Mouse (Mus musculus): ENCODE data around the gene Wwox. TPM values are rescaled to one million over a fixed set of nuclear protein-coding genes. Genes with fewer than 3 reads are reported as not detected.

Wwox gene
- polyA plus RNA-seq, 1 experiment from 2014 or later, result 9.0 TPM

DNA sequence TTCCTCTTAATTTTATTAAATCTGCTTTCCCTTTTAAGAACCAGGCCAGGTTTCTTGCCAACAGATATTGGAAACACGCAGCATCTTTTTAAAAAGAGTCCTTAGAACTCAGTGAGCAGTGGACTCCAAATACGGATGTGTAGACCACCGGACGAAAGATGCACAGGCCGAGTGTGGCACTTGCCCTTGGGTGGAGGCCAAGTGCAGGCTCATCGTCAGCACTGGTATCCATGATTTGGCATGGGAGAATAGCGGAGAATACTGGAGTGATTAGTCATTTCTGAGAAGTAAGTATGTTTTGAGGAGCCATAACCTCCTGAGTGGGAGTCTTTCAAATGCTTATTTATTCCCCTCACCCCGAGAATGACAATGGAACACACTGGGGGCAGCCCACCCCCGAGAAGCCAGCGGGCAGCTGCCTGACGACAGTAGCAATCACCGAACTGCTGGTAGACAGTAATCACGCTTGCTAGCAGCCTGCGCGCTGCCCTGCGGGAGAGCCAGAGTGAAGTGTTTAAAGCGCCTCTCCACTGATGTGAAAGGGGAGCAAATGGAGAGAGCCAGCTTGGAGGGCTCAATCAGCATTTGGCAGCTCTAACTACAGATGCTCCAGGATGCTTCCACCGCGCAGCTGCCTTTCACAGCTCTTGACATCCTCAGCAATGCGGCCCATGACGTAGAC, 29.2 kb downstream of the Wwox start:
- Histone ChIP-seq H3K9ac (no peak overlapping the region), H3K9me3 (no peaks in the 10 kb centered on the region), H3K27ac (replicated peaks) (no peak overlapping the region), H3K4me3 (no peak overlapping the region), H3K36me3 (peaks cover 7% of the 10 kb centered on the region), H3K27me3 (replicated peaks) (no peaks in the 10 kb centered on the region), H3K4me1 (no peaks in the 10 kb centered on the region; the same call in 1 of the 2 replicates), H3K4me2 (no peak overlapping the region)
- WGBS, result 81% methylated on average over 21 of the region's 21 CpGs
- no peak for ATAC-seq (ENCODE audit: extremely low read depth, insufficient number of reproducible peaks, low FRiP score, low TSS enrichment)

DNA sequence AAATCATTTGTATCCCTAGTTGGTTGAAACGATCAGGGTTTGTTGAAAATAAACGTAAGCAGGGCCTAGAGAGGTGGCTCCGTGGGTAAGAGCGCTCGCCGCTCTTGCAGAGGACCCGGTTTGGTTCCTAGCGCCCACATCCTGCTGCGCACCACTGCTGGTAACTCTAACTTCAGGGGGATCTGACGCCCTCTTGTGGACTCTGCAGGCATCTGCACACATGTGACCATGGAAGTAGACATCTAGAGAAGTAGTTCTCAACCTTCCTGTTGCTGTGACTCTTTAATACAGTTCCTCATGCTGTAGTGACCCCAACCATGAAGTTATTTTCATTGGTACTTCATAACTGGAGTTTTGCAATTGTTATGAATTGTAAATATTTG, 29.7 kb downstream of the Wwox start:
- Histone ChIP-seq H3K9me3 (no peaks in the 10 kb centered on the region), H3K4me2 (no peak overlapping the region), H3K9ac (no peak overlapping the region), H3K27me3 (replicated peaks) (no peaks in the 10 kb centered on the region), H3K36me3 (peaks cover 7% of the 10 kb centered on the region), H3K4me3 (no peak overlapping the region), H3K4me1 (no peaks in the 10 kb centered on the region; the same call in 1 of the 2 replicates), H3K27ac (replicated peaks) (no peak overlapping the region)
- WGBS, result 91% methylated on average over 10 of the region's 10 CpGs
- no peak for ATAC-seq (ENCODE audit: extremely low read depth, insufficient number of reproducible peaks, low FRiP score, low TSS enrichment)

DNA sequence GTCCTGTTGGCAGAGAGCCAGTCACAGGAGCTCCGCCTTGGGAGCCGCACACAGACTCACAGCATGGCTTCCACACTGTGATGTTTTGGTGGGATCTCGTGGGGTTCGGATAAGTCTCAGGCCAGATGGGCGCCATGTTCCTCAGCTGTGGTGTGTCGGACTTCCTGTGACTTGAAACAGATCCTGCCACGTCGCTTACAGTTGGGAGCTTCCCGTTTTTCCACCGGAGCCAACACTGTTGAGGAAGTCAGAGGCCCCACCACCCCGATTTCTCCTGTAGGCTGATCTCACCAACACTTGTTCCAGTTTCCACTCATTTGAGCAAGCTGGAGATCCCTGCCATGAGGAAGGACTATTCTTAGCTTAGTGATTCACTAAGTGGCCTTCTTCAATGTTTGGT, 34.1 kb downstream of the Wwox start:
- no peak overlapping the region for H3K4me3 ChIP-seq
- H3K36me3 ChIP-seq, result peaks cover 7% of the 10 kb centered on the region
- H3K9me3 ChIP-seq, result no peaks in the 10 kb centered on the region
- H3K27me3 ChIP-seq (replicated peaks), result no peaks in the 10 kb centered on the region
- H3K4me2 ChIP-seq, result no peak overlapping the region
- H3K9ac ChIP-seq, result no peak overlapping the region
- H3K4me1 ChIP-seq, result peaks cover 5% of the 10 kb centered on the region; the same call in 1 of the 2 replicates
- H3K27ac ChIP-seq (replicated peaks), result no peak overlapping the region
- WGBS, result 79% methylated on average over 11 of the region's 11 CpGs
- no peak for ATAC-seq (ENCODE audit: extremely low read depth, insufficient number of reproducible peaks, low FRiP score, low TSS enrichment)

DNA sequence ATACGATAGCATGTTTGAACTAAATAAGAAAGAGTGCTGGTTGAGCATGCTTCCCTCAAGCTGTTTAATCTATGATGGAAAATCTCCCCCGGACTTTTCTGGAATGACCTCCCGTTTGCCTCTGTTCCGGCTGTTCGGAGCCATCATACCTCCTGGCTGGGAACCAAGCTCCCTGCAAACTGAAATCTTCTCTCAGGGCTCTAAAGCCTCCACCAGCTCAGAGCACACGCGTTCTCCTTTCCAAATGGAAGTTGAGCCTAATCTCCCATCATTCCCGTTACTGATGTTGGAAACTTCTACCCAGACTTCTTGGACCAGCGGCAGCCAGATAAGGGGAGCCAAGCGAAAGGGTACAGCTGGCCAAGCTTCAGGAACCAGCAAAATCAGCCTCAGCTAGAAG, 37.5 kb downstream of the Wwox start:
- Histone ChIP-seq H3K27me3 (replicated peaks) (no peaks in the 10 kb centered on the region; the same call in 1 of the 2 replicates), H3K4me3 (no peak overlapping the region), H3K9ac (no peak overlapping the region), H3K4me1 (peaks cover 5% of the 10 kb centered on the region; the same call in 1 of the 2 replicates), H3K9me3 (no peaks in the 10 kb centered on the region), H3K4me2 (no peak overlapping the region), H3K36me3 (no peaks in the 10 kb centered on the region), H3K27ac (replicated peaks) (no peak overlapping the region)
- ATAC-seq (ENCODE audit: extremely low read depth, insufficient number of reproducible peaks, low FRiP score, low TSS enrichment), result no peak
- 54% methylated on average over 10 of the region's 10 CpGs for WGBS

DNA sequence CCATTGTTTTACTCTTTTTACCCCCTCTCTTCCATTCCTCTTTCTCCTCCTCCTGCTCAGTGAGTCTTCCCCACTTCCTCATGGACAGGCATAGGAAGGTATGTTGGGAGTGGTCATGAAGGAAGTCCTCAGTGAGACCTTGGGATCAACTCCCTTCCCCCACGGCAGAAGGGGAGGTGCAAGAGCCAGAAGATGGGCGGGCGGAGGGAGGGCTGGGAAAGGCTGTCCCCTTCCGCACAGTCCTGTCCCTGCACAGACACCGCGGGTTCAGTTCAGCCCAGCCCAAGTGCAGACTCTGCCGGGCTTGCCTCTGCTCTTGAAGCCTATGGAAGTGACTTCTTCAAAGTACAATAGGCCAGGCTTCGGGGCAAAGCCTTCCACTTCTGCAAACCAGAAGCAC, 38.3 kb downstream of the Wwox start:
- H3K27me3 ChIP-seq (replicated peaks), result no peaks in the 10 kb centered on the region; the same call in 1 of the 2 replicates
- H3K9ac ChIP-seq, result no peak overlapping the region
- no peak overlapping the region for H3K4me2 ChIP-seq
- WGBS, result 57% methylated on average over 8 of the region's 8 CpGs
- H3K36me3 ChIP-seq, result no peaks in the 10 kb centered on the region
- no peak for ATAC-seq (ENCODE audit: extremely low read depth, insufficient number of reproducible peaks, low FRiP score, low TSS enrichment)
- H3K4me3 ChIP-seq, result no peak overlapping the region
- H3K9me3 ChIP-seq, result no peaks in the 10 kb centered on the region
- H3K4me1 ChIP-seq, result peaks cover 5% of the 10 kb centered on the region; the same call in 1 of the 2 replicates
- H3K27ac ChIP-seq (replicated peaks), result no peak overlapping the region

DNA sequence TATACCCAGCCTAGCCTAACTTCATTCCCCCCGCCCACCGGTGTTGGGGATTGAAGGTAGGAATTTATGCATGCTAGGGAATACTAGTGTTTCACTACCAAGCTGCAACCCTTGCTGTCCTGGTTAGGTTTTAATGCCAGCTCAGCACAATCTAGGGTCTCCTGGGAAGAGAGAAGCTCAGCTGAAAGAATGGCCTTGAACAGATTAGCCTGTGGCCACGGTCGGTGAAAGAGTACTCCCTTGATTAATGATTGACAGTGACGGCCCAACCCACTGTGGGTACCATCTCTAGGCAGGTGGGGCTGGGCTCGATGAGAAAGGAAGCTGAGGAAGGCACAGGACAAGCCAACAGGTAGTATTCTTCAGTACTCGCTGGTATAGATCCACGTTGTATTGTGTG, 40.3 kb downstream of the Wwox start:
- 74% methylated on average over 8 of the region's 8 CpGs for WGBS

DNA sequence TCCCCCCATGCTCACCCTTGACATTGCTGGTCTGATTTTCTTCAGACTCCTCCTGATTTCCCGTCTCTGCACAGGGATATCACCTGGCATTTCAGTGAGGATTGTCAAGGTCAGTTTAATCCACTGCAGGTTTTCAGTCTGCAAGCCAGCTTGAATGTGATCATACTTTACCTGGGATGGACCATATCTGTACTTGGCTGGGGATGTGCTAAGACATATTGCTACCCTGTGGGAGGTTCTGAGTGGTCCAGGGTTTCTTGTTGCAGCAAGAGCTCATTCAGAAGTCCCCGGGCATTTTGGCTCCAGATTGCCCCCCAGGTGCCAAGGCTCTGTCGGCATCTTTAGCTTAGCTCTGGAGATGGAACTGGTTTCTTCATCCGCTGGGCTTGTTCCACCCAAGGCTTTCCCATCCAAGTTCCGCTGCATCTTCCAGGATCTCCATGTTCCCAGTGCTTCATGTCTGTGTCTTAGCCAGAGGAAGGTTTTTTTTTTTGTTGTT, 52.3 kb downstream of the Wwox start:
- Histone ChIP-seq H3K27ac (replicated peaks) (no peak overlapping the region), H3K4me3 (no peak overlapping the region), H3K9ac (no peak overlapping the region), H3K27me3 (replicated peaks) (no peaks in the 10 kb centered on the region), H3K36me3 (no peaks in the 10 kb centered on the region), H3K4me1 (no peaks in the 10 kb centered on the region), H3K4me2 (no peak overlapping the region), H3K9me3 (no peaks in the 10 kb centered on the region)
- WGBS, result 76% methylated on average over 5 of the region's 5 CpGs
- no peak for ATAC-seq (ENCODE audit: extremely low read depth, insufficient number of reproducible peaks, low FRiP score, low TSS enrichment)

More for the DNA sequence above, 40.3 kb downstream of the Wwox start:
- Histone ChIP-seq H3K4me1 (peaks cover 15% of the 10 kb centered on the region), H3K27me3 (replicated peaks) (no peaks in the 10 kb centered on the region; the same call in 1 of the 2 replicates), H3K27ac (replicated peaks) (no peak overlapping the region), H3K9me3 (no peaks in the 10 kb centered on the region), H3K36me3 (no peaks in the 10 kb centered on the region), H3K4me2 (no peak overlapping the region), H3K4me3 (no peak overlapping the region), H3K9ac (no peak overlapping the region)
- ATAC-seq (ENCODE audit: extremely low read depth, insufficient number of reproducible peaks, low FRiP score, low TSS enrichment), result no peak

DNA sequence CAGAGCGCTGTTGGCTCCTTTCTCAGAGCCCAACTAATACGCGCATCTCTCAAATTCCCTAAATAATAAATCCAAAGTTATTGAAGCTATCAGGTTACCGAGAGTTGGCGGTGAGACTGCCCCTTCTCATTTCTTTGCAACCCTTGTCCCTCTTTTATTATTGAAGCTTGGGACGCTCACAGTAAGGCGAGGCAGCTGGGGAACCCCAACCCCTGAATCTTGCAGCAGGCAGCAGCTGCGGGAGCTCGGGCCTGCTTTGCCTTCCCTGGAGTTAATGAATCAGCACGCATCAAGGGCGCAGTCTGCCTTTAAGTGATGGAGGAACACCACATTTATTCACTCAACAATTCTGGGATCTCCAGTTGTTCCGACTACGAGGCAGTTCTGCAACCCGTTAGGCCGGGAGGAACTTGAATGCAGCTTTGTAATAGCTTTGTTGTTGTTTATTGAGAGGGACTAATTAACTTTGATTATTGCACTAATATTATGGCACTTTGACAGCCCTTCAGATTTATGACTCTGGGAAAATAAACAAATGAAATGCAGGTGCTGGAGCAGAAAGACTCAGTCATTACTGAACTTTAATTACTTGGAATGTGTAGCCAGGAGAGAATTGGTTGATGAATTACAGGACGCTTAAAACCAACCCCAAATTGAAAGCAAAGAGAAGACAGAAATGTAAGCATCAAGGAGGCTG, 60.1 kb downstream of the Wwox start:
- H3K4me2 ChIP-seq, result no peak overlapping the region
- H3K27me3 ChIP-seq (replicated peaks), result no peaks in the 10 kb centered on the region
- no peaks in the 10 kb centered on the region for H3K36me3 ChIP-seq
- peaks cover 5% of the 10 kb centered on the region for H3K4me1 ChIP-seq
- ATAC-seq (ENCODE audit: extremely low read depth, insufficient number of reproducible peaks, low FRiP score, low TSS enrichment), result no peak
- no peaks in the 10 kb centered on the region for H3K9me3 ChIP-seq
- no peak overlapping the region for H3K27ac ChIP-seq (replicated peaks)
- WGBS, result 83% methylated on average over 16 of the region's 16 CpGs
- no peak overlapping the region for H3K4me3 ChIP-seq
- H3K9ac ChIP-seq, result no peak overlapping the region

DNA sequence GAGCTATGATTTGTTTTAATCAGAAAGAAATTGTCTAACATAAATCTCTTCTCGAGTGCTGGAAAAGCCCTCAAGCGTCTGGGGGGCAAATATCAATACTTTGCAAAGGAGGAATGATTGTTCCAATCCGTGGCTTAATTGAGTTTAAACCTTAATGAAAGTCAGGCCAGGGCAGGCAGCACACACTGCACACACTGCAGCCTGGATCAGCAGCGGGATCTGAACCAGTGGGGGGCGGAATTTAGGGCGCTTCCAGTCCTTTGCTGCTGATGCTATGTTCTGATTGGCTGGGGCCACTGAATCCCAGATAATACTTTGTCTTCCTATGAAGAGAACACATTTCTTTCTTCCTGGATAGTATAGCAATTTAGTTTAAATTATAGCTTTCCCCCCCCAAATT, 62.5 kb downstream of the Wwox start:
- H3K4me1 ChIP-seq, result peaks cover 19% of the 10 kb centered on the region
- WGBS, result 67% methylated on average over 6 of the region's 6 CpGs
- H3K9ac ChIP-seq, result no peak overlapping the region
- no peaks in the 10 kb centered on the region for H3K9me3 ChIP-seq
- no peak overlapping the region for H3K4me3 ChIP-seq
- H3K27ac ChIP-seq (replicated peaks), result no peak overlapping the region
- H3K27me3 ChIP-seq (replicated peaks), result no peaks in the 10 kb centered on the region; the same call in 1 of the 2 replicates
- H3K36me3 ChIP-seq, result no peaks in the 10 kb centered on the region
- no peak overlapping the region for H3K4me2 ChIP-seq
- ATAC-seq (ENCODE audit: extremely low read depth, insufficient number of reproducible peaks, low FRiP score, low TSS enrichment), result no peak

DNA sequence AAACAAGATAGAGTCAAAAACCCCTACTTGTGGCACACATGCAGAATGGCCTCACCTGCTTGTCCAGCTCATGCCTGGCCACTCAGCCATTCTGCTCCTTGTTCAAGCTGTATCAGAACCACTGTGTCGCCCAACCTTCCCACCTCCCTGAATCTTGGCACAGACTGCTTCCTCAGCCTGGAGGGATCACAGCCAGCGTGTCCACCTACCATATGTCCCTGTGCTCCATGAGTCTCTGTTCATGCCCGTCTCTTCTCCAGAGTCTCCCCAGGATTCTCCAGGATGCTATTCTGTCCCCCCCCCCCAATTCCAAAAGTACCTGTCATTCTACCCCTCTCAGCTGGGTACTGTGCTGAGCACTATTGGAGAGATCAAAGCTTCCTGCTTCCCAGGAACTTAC, 63.7 kb downstream of the Wwox start:
- no peak overlapping the region for H3K9ac ChIP-seq
- peaks cover 19% of the 10 kb centered on the region for H3K4me1 ChIP-seq
- no peak overlapping the region for H3K4me3 ChIP-seq
- no peaks in the 10 kb centered on the region; the same call in 1 of the 2 replicates for H3K27me3 ChIP-seq (replicated peaks)
- no peaks in the 10 kb centered on the region for H3K36me3 ChIP-seq
- no peak for ATAC-seq (ENCODE audit: extremely low read depth, insufficient number of reproducible peaks, low FRiP score, low TSS enrichment)
- H3K4me2 ChIP-seq, result no peak overlapping the region
- H3K9me3 ChIP-seq, result no peaks in the 10 kb centered on the region
- WGBS, result 80% methylated on average over 3 of the region's 3 CpGs
- H3K27ac ChIP-seq (replicated peaks), result no peak overlapping the region

DNA sequence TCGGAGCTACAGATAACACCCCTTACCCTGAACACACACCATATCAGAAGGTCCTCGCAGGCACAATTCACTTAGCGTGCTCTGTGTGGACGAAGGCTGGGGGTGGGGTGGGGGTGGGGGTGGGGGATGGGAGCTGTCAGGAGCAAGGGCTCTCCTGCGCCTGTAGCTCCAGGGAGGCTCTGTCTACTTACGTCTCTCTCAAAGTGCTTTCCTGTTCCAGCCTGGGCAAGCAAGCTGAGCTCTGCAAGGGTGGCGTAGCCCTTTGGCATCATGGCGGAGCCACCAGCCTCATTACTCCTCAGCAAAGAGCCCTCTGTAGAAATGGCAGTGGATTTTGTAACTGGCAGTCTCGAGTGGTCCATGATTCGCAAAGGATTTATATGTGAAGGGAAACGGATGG, 65.4 kb downstream of the Wwox start:
- H3K9me3 ChIP-seq, result no peaks in the 10 kb centered on the region
- peak overlapping the region; percentile 47 for H3K9ac ChIP-seq
- peaks cover 19% of the 10 kb centered on the region for H3K4me1 ChIP-seq
- 31% methylated on average over 11 of the region's 11 CpGs for WGBS
- peak overlapping the region; percentile 19 for H3K4me3 ChIP-seq
- H3K27me3 ChIP-seq (replicated peaks), result peaks cover 7% of the 10 kb centered on the region; the same call in 1 of the 2 replicates
- peak overlapping the region; percentile 57 for H3K4me2 ChIP-seq
- no peak for ATAC-seq (ENCODE audit: extremely low read depth, insufficient number of reproducible peaks, low FRiP score, low TSS enrichment)
- H3K36me3 ChIP-seq, result no peaks in the 10 kb centered on the region
- no peak overlapping the region for H3K27ac ChIP-seq (replicated peaks)

Data from heart, embryonic 13.5 days (tissue).